Mouse (Mus musculus): ENCODE results near the gene Lst1. TPM values are rescaled to one million over a fixed set of nuclear protein-coding genes. Genes with fewer than 3 reads are reported as not detected.

Lst1 gene
- polyA plus RNA-seq, 1 experiment, result 8.2 TPM

DNA sequence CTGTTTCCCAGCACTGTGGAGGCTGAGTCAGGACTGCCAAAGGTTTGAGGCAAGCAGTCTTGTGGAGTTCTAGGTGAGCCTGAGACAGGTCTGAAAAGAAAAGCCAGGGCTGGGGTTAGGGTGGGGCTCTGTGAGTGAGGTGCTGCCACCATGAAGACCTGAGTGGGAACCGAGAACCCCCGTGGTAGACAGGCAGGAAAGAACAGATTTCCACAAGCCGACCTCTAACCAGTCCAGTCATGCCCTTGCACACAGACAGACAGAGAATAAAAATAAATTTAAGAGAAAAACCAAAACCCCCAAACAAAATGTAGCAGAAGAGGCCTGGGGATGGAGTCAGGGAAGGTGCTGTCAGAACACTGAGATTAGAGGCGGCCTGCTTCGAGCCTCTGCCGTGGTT, 12.9 kb downstream of the Lst1 start:
- TF ChIP-seq CTCF (IDR thresholded peaks at IDR 0.05; ENCODE audit: borderline replicate concordance, extremely low read depth, insufficient read depth, insufficient read length) (no peak), POLR2A (IDR thresholded peaks at IDR 0.05; ENCODE audit: borderline replicate concordance, extremely low read depth, insufficient read depth, insufficient read length, poor library complexity, severe bottlenecking) (no peak)
- DNase-seq (ENCODE audit: low read depth), result no peak

DNA sequence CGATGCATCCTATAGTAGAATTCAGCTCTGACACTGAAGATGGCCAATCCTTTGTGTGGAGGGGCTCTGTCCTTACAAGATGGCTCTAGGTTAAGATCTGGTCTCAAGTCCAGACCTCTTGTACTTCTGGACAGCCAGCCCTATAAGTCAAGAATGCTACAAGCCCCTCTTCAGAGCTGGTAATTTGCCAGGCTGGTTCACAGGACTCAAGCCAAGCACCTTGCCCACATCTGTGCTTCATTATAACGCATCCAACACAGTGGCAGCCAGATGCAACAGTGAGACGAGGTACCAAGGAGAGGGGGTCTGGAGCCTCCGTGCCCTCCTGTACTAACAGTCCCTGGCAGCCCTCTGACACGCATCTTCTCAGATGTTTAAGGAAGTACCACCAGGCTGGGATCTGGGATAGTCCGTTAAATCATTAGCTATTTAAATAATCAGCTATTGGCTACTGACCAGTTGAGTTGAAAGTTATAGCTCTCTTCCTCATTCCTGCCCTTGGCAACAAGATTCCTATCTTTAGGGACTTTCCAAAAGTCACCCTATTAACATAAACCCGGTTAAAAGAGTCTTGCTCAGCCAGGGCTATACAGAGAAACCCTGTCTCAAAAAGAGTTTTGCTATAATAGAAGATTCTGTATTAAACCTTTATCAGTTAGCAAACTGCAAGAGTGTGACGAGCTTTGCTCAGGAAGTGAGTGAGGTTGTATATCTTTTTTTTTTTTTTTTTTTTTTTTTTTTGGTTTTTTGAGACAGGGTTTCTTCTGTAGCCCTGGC, 13.8 kb downstream of the Lst1 start:
- TF ChIP-seq CTCF (IDR thresholded peaks at IDR 0.05; ENCODE audit: borderline replicate concordance, extremely low read depth, insufficient read depth, insufficient read length) (no peak), POLR2A (IDR thresholded peaks at IDR 0.05; ENCODE audit: borderline replicate concordance, extremely low read depth, insufficient read depth, insufficient read length, poor library complexity, severe bottlenecking) (no peak)
- DNase-seq (ENCODE audit: low read depth), result no peak

DNA sequence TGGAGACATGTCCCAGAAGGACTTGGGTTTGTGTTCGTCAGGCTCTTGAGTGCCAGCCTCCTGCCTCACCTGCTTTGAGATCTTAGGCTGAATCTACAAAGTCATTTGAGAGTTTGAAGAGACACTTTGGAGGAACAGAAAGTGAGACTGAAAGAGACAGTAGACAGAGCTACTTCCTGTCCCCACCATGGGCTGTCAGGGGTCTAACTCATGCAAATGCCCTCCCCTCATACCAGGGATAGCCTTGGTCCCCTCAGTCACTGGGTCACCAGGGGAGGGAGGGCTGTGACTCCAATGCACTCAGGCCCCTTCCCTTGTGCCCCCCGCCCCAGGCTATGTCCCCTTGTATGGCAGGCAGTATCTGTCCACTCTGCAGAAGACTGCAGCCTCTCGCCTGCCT, 14.9 kb downstream of the Lst1 start:
- TF ChIP-seq CTCF (IDR thresholded peaks at IDR 0.05; ENCODE audit: borderline replicate concordance, extremely low read depth, insufficient read depth, insufficient read length) (no peak), POLR2A (IDR thresholded peaks at IDR 0.05; ENCODE audit: borderline replicate concordance, extremely low read depth, insufficient read depth, insufficient read length, poor library complexity, severe bottlenecking) (no peak)
- no peak for DNase-seq (ENCODE audit: low read depth)

DNA sequence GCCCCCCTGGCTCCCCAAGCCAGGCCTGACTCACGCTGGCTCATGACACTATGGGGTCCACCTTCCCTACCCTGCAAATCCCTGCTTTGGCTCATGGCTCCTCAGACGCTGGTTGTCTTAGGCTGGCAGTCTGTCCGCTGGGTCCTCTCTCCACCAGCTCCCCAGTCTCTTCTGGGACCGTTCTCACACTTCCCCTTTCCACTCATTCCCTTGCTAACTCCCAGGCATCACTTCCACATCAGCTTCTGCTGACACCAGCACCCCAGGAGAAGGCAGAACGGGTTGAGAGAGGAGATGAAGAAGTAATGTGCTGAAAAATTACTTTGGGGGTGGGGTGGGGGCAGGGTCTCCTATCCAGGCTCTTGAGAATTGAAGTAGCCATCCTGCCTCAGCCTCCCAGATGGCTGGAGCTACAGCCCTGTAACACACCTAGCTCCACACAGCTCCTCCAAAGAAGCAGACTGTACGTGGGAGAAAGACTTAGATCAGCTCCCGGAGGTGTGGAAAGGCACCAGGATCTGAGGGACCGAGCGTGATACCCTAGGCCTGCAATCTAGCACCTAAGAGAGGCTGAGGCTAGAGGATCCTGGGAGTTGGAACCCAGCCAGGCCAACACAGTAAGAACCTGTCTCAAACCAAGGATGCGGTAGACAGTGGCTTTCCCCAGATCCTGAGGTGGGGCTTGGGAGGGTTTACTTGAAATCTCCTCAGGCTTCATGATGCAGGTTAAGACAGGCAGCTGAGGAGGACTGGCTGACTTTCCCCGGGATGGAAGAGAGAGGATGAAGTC, 15.6 kb downstream of the Lst1 start:
- DNase-seq (ENCODE audit: low read depth), result no peak
- TF ChIP-seq CTCF (IDR thresholded peaks at IDR 0.05; ENCODE audit: borderline replicate concordance, extremely low read depth, insufficient read depth, insufficient read length) (no peak), POLR2A (IDR thresholded peaks at IDR 0.05; ENCODE audit: borderline replicate concordance, extremely low read depth, insufficient read depth, insufficient read length, poor library complexity, severe bottlenecking) (no peak)

DNA sequence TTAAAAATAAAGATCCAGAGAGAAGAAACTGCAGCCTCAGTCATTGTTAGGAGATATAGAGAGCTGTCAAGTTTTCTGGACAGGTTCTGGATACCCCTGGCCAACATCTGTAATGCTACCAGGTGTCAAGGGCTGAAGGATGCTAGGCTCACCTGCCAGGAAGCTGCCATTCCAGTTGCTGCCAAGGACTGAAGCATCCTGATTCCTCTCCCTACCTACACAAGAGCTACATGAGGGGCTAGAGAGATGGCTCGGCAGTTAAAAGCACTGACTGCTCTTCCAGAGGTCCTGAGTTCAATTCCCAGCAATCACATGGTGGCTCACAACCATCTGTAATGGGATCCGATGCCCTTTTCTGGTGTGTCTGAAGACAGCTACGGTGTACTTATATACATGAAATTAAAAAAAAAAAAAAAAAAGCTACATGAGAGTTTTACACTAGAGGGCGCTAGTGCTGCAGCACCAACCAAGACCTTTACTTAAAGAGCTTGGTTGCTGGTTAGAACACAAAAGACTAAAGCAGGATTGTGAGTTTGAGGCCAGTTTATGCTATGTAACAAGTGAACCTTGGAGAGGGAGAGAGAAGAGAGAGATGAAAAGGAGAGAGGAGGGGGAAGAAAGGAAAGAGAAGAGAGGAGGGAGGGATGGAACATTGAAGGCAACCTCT, 19.6 kb downstream of the Lst1 start:
- DNase-seq (ENCODE audit: low read depth), result peak; percentile 91

DNA sequence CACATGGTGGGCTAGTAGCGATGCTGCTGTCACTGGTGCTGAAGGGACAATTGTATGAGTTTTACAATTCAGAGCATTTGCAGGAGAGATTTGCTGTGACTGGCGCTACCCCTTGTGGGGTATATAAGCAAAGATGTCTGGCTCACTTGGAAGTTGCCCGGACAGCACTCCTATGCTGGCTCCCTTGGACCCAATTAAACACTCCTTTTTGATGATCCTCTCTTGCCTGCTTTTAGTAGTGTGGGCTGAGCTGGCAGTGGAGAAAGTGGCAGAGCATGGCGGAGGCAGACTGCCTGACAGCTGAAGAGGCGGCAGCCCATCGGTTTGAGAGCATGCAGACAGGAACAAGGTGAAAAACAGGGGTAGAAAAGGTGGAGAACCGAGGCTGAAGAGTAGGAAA, 20.4 kb downstream of the Lst1 start:
- no peak for TF ChIP-seq POLR2A (IDR thresholded peaks at IDR 0.05; ENCODE audit: borderline replicate concordance, extremely low read depth, insufficient read depth, insufficient read length, poor library complexity, severe bottlenecking)
- no peak for TF ChIP-seq CTCF (IDR thresholded peaks at IDR 0.05; ENCODE audit: borderline replicate concordance, extremely low read depth, insufficient read depth, insufficient read length)
- DNase-seq (ENCODE audit: low read depth), result no peak

More for the DNA sequence above, 19.6 kb downstream of the Lst1 start:
- TF ChIP-seq POLR2A (IDR thresholded peaks at IDR 0.05; ENCODE audit: borderline replicate concordance, extremely low read depth, insufficient read depth, insufficient read length, poor library complexity, severe bottlenecking) (no peak), CTCF (IDR thresholded peaks at IDR 0.05; ENCODE audit: borderline replicate concordance, extremely low read depth, insufficient read depth, insufficient read length) (peak; percentile 58; the same call in 1 of the 2 replicates)

DNA sequence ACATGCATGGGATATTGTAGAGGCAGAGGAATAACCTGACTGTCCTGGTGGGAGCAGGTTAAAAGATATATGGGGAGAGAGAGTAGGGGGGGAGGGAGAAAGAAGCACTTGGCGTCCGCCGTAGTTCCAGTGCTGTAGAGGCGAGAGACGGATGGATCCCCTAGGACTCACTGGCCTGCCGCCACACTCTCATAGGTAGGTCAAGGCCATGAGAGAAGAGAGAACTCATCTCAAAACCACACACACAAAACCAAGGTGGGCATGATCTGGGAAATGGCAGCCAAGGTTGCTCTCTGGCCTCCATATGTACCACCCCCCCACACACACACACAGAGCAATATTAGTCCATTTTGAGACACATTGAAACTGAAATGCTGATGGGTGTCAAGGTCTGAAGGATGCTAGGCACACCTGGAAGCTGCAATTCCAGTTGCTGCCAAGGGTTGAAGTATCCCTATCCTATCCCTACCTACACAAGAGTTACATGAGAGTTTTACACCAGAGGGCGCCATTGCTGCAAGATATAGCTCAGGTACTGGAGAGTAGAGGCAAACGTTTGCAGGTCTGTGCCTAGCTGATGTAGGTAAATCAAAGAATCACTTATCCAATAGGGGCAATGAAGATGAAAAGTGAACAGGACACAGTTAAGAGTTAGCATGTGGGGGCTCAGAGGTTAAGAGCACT, 21.7 kb downstream of the Lst1 start:
- DNase-seq (ENCODE audit: low read depth), result peak; percentile 89
- TF ChIP-seq POLR2A (IDR thresholded peaks at IDR 0.05; ENCODE audit: borderline replicate concordance, extremely low read depth, insufficient read depth, insufficient read length, poor library complexity, severe bottlenecking) (no peak), CTCF (IDR thresholded peaks at IDR 0.05; ENCODE audit: borderline replicate concordance, extremely low read depth, insufficient read depth, insufficient read length) (peak; percentile 54; the same call in 1 of the 2 replicates)

DNA sequence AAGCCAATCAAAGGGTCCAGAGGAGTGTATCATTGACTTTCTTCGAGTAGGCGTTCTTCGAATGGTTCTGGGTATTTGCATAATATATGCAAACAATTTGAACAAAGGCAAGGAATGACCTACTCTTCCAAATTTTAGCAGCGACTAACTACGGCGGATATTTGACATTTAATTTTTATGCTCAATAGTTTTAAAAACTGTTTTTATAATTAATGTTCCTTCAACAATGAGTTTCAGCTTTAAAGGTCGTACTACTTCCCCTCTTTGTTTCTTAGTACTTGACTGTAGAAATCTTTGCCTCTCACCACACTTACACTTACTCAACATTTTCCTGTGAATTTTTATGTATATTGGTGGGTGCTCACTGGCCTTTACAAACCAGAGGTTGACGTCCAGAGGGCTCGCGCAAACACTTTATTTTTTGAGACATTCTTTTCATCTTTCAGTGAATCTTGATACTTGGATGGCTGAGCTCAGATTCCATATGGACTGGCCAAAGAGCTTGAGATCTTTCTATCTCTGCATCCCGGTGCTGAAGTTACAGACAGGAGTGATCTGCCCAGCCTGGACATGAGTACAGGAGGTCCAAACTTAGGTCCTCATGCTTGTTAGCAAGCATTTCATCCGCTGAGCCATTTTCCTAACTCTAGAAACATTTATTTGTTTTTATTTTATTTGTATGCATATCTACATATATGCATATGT, 22.6 kb downstream of the Lst1 start:
- peak; percentile 30 for DNase-seq (ENCODE audit: low read depth)
- TF ChIP-seq POLR2A (IDR thresholded peaks at IDR 0.05; ENCODE audit: borderline replicate concordance, extremely low read depth, insufficient read depth, insufficient read length, poor library complexity, severe bottlenecking) (no peak), CTCF (IDR thresholded peaks at IDR 0.05; ENCODE audit: borderline replicate concordance, extremely low read depth, insufficient read depth, insufficient read length) (no peak)

DNA sequence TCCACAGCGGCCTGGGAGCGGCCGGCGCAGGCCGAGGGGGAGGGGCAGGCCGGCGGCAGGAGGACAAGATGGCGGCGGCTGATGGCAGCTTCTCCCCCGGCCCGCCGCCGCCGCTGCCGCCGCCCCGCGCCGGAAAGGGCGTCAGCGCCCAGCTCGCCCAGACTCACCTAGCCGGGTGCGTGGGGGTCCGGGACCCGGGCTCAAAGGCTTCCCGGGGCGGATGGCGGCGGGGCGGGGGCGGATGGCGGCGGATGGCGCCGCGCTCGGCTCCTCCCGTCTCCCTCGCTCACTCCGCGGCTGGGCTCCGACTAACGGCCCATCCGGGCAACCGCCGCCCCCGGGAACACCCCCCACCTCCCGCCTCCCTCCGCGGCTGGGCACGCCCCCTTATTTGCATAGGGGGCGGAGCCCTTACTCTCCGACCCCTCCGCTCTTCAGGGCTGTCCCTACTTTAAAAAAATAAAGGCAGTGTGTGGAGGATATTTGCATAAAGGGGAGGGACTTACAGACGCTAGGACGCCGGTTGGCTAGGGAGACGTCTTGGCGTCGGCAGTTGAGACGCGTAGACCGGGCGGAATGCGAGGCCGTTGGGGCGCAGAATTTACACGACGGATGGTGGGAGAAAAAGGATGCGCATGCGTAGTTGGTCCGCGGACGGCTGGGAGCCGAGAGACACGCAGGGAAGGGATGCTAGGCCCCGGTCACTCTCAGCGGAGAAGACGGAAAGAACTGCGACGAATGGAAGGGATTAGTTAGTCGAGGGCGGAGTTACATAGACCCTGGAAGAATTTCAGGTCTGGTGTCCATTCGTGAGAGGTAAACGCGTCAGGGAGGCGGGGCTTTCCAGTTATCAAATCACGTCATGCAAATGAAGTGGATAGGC, 23.4 kb downstream of the Lst1 start, which contains the start of gene Prrc2a:
Gene Prrc2a, minus strand, starts transcription at position 330 of the 883 bp plus-strand sequence.
- TF ChIP-seq CTCF (IDR thresholded peaks at IDR 0.05; ENCODE audit: borderline replicate concordance, extremely low read depth, insufficient read depth, insufficient read length) (no peak), POLR2A (IDR thresholded peaks at IDR 0.05; ENCODE audit: borderline replicate concordance, extremely low read depth, insufficient read depth, insufficient read length, poor library complexity, severe bottlenecking) (peak; percentile 96)
- peak; percentile 100 for DNase-seq (ENCODE audit: low read depth)
